Mouse (Mus musculus) CH12F3 (cell line): ENCODE data around the gene Gmds.

ENCODE experiments used
- in situ Hi-C: fragments of 300-500 bp; cut with MboI; formaldehyde crosslinking; loops from 2 replicates; pipeline ENCODE4 v1.14.3; 2020; ENCODE audit warnings: low sequenced_read_pairs

The Gmds gene

GRCm38 (mm10) chr13:32036902-32037301 is 301.6 kb downstream of the Gmds start:
- in situ Hi-C loops = no loop called here

GRCm38 (mm10) chr13:32034799-32035448 is 303.6 kb downstream of the Gmds start:
- in situ Hi-C loops = no loop called here

- in situ Hi-C loops = no loop called here
Measured at GRCm38 (mm10) chr13:32034139-32034538, 304.4 kb downstream of the Gmds start.

GRCm38 (mm10) chr13:32026226-32026975 is 312.1 kb downstream of the Gmds start:
- in situ Hi-C loops = no loop called here

- in situ Hi-C loops = no loop called here
Measured at GRCm38 (mm10) chr13:32024822-32025221, 313.7 kb downstream of the Gmds start.

- in situ Hi-C loops = no loop called here
Measured at GRCm38 (mm10) chr13:32020455-32021249, 317.9 kb downstream of the Gmds start.

- in situ Hi-C loops = no loop called here
Measured at GRCm38 (mm10) chr13:32019256-32019620, 319.3 kb downstream of the Gmds start.

GRCm38 (mm10) chr13:32018518-32019255 is 319.9 kb downstream of the Gmds start:
- in situ Hi-C loops = no loop called here

GRCm38 (mm10) chr13:32008802-32009201 is 329.7 kb downstream of the Gmds start:
- in situ Hi-C loops = no loop called here

- in situ Hi-C loops = no loop called here
Measured at GRCm38 (mm10) chr13:32008116-32008641, 330.4 kb downstream of the Gmds start.

- in situ Hi-C loops = no loop called here
Measured at GRCm38 (mm10) chr13:31993391-31993790, 345.1 kb downstream of the Gmds start.

- in situ Hi-C loops = no loop called here
Measured at GRCm38 (mm10) chr13:31992409-31993201, 345.9 kb downstream of the Gmds start.

- in situ Hi-C loops = no loop called here
Measured at GRCm38 (mm10) chr13:31981198-31981597, 357.3 kb downstream of the Gmds start.

- in situ Hi-C loops = no loop called here
Measured at GRCm38 (mm10) chr13:31978126-31978525, 360.4 kb downstream of the Gmds start.

GRCm38 (mm10) chr13:31974751-31975479 is 363.6 kb downstream of the Gmds start:
- in situ Hi-C loops = no loop called here

GRCm38 (mm10) chr13:31971040-31971501 is 367.5 kb downstream of the Gmds start:
- in situ Hi-C loops = no loop called here

- in situ Hi-C loops = no loop called here
Measured at GRCm38 (mm10) chr13:31968272-31968671, 370.3 kb downstream of the Gmds start.

GRCm38 (mm10) chr13:31966931-31967532 is 371.5 kb downstream of the Gmds start:
- in situ Hi-C loops = no loop called here

- in situ Hi-C loops = no loop called here
Measured at GRCm38 (mm10) chr13:31960514-31960913, 378.0 kb downstream of the Gmds start.
